Mouse (Mus musculus) myocyte (in vitro differentiated cells): Measurements from ENCODE around the gene Pacrg. TPM values are rescaled to one million over a fixed set of nuclear protein-coding genes. Genes with fewer than 3 reads are reported as not detected.

Source experiments
- H3K27me3 ChIP-seq: one replicate; pipeline ENCODE4 v1.6.1; 2011; ENCODE audit not compliant: control insufficient read depth, insufficient read depth, insufficient read length
- H3K36me3 ChIP-seq: one replicate; pipeline ENCODE4 v1.6.1; 2011; ENCODE audit not compliant: control insufficient read depth, insufficient read depth
- H3K4me2 ChIP-seq: one replicate; pipeline ENCODE4 v1.6.1; 2011; ENCODE audit warnings: low read depth, control low read depth
- H3K4me3 ChIP-seq: one replicate; pipeline ENCODE4 v1.5.1; 2011; ENCODE audit warnings: mild to moderate bottlenecking, control low read depth, moderate library complexity
- H3K79me2 ChIP-seq: one replicate; pipeline ENCODE4 v1.6.1; 2011; ENCODE audit not compliant: control insufficient read depth, insufficient read depth
- H3ac ChIP-seq: one replicate; pipeline ENCODE4 v1.6.1; 2011; ENCODE audit not compliant: control insufficient read depth, insufficient read length
- CEBPB ChIP-seq: IDR thresholded peaks from 2 replicates; pipeline ENCODE4 v1.6.1; 2011; ENCODE audit warnings: mild to moderate bottlenecking, moderate library complexity; ENCODE audit not compliant: poor library complexity, insufficient read depth, severe bottlenecking
- E2F4 ChIP-seq: IDR thresholded peaks from one replicate; pipeline ENCODE4 v1.6.1; 2011; ENCODE audit warnings: mild to moderate bottlenecking, control low read depth, moderate library complexity; ENCODE audit not compliant: insufficient read depth
- MAX ChIP-seq: IDR thresholded peaks from one replicate; pipeline ENCODE4 v1.6.1; 2011; ENCODE audit warnings: low read depth, mild to moderate bottlenecking, control low read depth
- MYOD1 ChIP-seq, 3 experiments: IDR thresholded peaks; one replicate each; pipeline ENCODE4 v1.6.1; 2011; ENCODE audit warnings: control low read depth in 2 of 3, low read depth in 2 of 3, mild to moderate bottlenecking in 2 of 3, moderate library complexity in 1 of 3; ENCODE audit not compliant: insufficient read length in 2 of 3, control insufficient read depth in 1 of 3
- MYOG ChIP-seq, 3 experiments: IDR thresholded peaks; one replicate each; pipeline ENCODE4 v1.6.1; 2011; ENCODE audit warnings: control low read depth in 2 of 3, low read depth in 2 of 3, mild to moderate bottlenecking in 2 of 3; ENCODE audit not compliant: insufficient read length in 2 of 3, control insufficient read depth in 1 of 3, insufficient read depth in 1 of 3
- POLR2A ChIP-seq: IDR thresholded peaks from one replicate; pipeline ENCODE4 v1.6.1; 2011; ENCODE audit warnings: low read depth, mild to moderate bottlenecking, control low read depth, moderate library complexity; ENCODE audit not compliant: insufficient read length
- POLR2AphosphoS2 ChIP-seq: IDR thresholded peaks from one replicate; pipeline ENCODE4 v1.6.1; 2011; ENCODE audit warnings: low read depth, control low read depth; ENCODE audit not compliant: insufficient read length
- REST ChIP-seq: IDR thresholded peaks from one replicate; pipeline ENCODE4 v1.6.1; 2011; ENCODE audit warnings: mild to moderate bottlenecking, control low read depth, moderate library complexity; ENCODE audit not compliant: insufficient read depth, insufficient read length
- SRF ChIP-seq: IDR thresholded peaks from one replicate; pipeline ENCODE4 v1.6.1; 2011; ENCODE audit warnings: low read depth; ENCODE audit not compliant: control insufficient read depth, insufficient read length
- TCF12 ChIP-seq: IDR thresholded peaks from one replicate; pipeline ENCODE4 v1.6.1; 2011; ENCODE audit warnings: mild to moderate bottlenecking, control low read depth; ENCODE audit not compliant: poor library complexity, insufficient read depth, severe bottlenecking
- TCF3 ChIP-seq: IDR thresholded peaks from one replicate; pipeline ENCODE4 v1.6.1; 2011; ENCODE audit warnings: low read depth, control low read depth; ENCODE audit not compliant: insufficient read length
- USF1 ChIP-seq: IDR thresholded peaks from one replicate; pipeline ENCODE4 v1.6.1; 2011; ENCODE audit warnings: low read depth, mild to moderate bottlenecking, control low read depth, moderate library complexity
- polyA plus RNA-seq: library from polyadenylated mRNA; unstranded; fragments of >200 nt; fragmentation: generic; extraction: Trizol; gene quantifications from one replicate; pipeline ENCODE4 v1.2.1, GENCODE M21; 2012; ENCODE audit warnings: missing spikeins

Gene Pacrg
- polyA plus RNA-seq, 1 experiment = 0.64 TPM

DNA sequence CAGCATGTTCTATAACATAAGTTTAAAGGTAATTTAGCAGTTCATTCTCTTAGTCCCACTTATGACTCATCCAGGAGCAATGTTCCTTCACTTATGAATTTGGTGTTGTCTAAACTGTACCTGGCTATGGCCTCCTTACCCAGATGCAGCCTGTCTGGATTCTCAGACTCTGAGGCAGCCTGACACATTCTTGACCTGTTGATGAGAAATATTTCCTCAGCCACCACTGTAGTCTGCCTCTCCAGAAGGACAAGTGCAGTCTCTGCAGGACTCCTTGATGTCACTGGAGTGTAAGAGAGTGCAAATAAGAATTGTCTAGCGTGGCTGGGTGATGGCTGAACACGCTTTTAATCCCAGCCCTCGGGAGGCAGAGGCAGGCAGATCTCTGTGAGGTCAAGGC is 373.0 kb downstream of the Pacrg start:
- Histone ChIP-seq H3K4me3 (no peak overlapping the region), H3K36me3 (no peaks in the 10 kb centered on the region), H3K27me3 (no peaks in the 10 kb centered on the region), H3K79me2 (no peaks in the 10 kb centered on the region), H3ac (no peak overlapping the region), H3K4me2 (no peak overlapping the region)
- TF ChIP-seq CEBPB = no peak

DNA sequence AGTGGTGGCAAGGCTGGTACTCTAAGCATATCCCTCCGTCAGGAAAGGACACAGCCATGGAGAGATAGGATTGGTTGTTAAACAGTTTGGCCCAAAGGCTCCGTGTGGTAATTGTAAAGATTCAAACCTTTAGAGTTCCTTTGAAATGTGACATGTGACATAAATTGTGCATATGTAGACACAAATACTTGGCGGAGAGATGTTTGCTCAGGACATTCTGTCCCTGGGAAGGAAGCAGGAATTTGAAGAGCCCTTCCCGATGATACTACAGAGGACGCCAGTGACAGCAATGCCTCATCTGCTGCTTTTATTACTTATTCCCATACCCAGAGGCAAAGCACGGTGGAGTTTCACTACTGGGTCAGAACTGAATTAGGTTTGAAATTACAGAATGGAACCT is 374.6 kb downstream of the Pacrg start:
- Histone ChIP-seq H3K4me2 (no peak overlapping the region), H3K79me2 (no peaks in the 10 kb centered on the region), H3ac (no peak overlapping the region), H3K36me3 (no peaks in the 10 kb centered on the region), H3K4me3 (no peak overlapping the region), H3K27me3 (no peaks in the 10 kb centered on the region)
- no peak for TF ChIP-seq MYOG (IDR thresholded peaks at IDR 0.05; ENCODE audit: control insufficient read depth in 1 of 3, insufficient read depth in 1 of 3, insufficient read length in 2 of 3, low read depth in 2 of 3)

DNA sequence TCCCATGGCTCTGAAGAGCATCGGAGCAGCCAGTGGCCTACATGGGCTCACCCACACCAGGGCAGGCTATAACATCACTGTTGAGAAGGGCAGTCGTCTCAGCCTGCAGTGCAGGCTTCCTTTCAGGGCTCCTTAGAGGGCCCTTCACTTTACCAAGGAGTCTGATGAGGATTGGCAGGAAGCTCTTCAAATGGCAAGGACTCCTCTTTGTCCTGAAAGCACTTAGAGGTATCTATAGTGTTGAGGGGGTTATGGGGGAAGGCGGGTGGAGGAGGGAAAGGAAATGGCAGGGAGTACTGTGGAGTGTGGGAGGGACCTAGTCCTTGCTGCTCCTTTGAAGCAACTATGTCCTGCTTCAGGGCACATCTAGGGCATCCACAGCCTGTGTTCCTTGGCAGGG is 375.4 kb downstream of the Pacrg start:
- no peak overlapping the region for H3K4me3 ChIP-seq
- no peak overlapping the region for H3K4me2 ChIP-seq
- no peaks in the 10 kb centered on the region for H3K27me3 ChIP-seq
- H3K36me3 ChIP-seq = no peaks in the 10 kb centered on the region
- no peak overlapping the region for H3ac ChIP-seq
- no peak for TF ChIP-seq SRF
- no peaks in the 10 kb centered on the region for H3K79me2 ChIP-seq

DNA sequence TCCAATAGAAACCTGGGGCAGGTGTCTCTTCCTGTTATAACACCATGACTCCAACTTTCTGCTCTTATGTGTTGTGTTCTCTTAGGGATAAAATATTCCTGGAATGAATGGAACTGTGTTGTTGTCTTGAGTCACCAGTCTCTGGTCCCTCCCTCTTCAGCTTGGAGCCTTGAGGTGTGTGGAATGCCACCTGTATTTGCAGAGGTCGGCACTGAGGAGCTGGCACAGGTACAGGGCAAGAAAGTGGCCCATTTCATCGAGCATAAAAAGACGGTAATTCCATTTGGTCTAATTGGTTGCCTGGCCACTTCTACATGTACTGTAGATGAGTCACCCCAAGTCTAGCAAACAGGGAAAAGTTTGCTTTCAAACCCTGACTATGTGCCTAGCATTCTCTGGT is 376.5 kb downstream of the Pacrg start:
- Histone ChIP-seq H3K36me3 (no peaks in the 10 kb centered on the region), H3K27me3 (no peaks in the 10 kb centered on the region), H3K4me3 (no peak overlapping the region), H3K4me2 (no peak overlapping the region), H3ac (no peak overlapping the region), H3K79me2 (no peaks in the 10 kb centered on the region)
- TF ChIP-seq USF1 (no peak), POLR2AphosphoS2 (no peak), CEBPB (no peak), POLR2A (no peak), TCF3 (no peak), SRF (no peak)

DNA sequence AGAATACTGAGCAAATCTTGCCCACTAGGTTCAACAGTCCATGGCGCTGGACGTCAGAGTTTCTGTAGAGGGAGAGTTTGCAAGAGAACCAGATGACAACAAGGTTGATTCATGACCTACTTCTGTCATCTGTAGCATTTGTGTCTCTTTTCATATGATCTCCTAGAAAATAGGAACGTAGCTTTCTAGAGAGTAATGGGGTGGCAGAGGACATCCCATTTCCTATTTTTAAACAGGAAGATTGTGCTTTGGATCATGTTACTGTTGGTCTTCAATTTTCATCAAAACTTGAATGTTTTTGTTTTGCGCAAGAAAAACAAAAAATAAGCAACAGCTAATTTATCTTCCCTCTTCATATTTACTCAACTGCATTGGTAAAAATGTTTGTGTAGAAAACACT is 379.2 kb downstream of the Pacrg start:
- no peak overlapping the region for H3K4me2 ChIP-seq
- no peaks in the 10 kb centered on the region for H3K36me3 ChIP-seq
- no peaks in the 10 kb centered on the region for H3K27me3 ChIP-seq
- H3K79me2 ChIP-seq = no peaks in the 10 kb centered on the region
- H3ac ChIP-seq = no peak overlapping the region
- no peak for TF ChIP-seq MYOD1 (IDR thresholded peaks at IDR 0.05; ENCODE audit: control insufficient read depth in 1 of 3, insufficient read length in 2 of 3, low read depth in 2 of 3)
- TF ChIP-seq POLR2A = no peak
- no peak for TF ChIP-seq REST
- TF ChIP-seq USF1 = no peak
- no peak for TF ChIP-seq CEBPB
- no peak for TF ChIP-seq MYOG (IDR thresholded peaks at IDR 0.05; ENCODE audit: control insufficient read depth in 1 of 3, insufficient read depth in 1 of 3, insufficient read length in 2 of 3, low read depth in 2 of 3)
- TF ChIP-seq SRF = no peak
- TF ChIP-seq MAX = no peak
- H3K4me3 ChIP-seq = no peak overlapping the region

DNA sequence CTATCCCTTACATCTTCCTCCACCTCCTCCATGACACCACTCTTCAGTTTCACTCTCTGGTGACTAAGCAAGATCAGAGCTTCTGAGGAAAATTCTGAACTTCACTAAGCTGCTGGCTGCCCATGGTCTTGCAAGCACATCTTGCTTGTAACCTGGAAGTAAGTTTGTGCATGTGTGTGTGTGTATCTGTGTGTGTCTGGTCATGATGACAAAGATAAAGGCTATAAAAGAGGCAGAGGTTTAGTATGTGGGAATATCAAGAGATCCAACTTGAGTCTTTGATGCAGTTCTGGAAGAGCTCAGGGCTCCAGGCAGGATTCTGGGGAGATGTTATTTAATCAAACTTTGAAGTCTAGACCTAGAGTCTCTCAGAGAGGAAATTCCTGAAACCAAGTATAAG is 381.4 kb downstream of the Pacrg start:
- Histone ChIP-seq H3K4me3 (no peak overlapping the region), H3K79me2 (no peaks in the 10 kb centered on the region), H3K27me3 (no peaks in the 10 kb centered on the region), H3ac (no peak overlapping the region), H3K36me3 (no peaks in the 10 kb centered on the region), H3K4me2 (no peak overlapping the region)
- no peak for TF ChIP-seq MAX
- TF ChIP-seq MYOD1 (IDR thresholded peaks at IDR 0.05; ENCODE audit: control insufficient read depth in 1 of 3, insufficient read length in 2 of 3, low read depth in 2 of 3) = no peak
- no peak for TF ChIP-seq MYOG (IDR thresholded peaks at IDR 0.05; ENCODE audit: control insufficient read depth in 1 of 3, insufficient read depth in 1 of 3, insufficient read length in 2 of 3, low read depth in 2 of 3)
- no peak for TF ChIP-seq POLR2AphosphoS2
- no peak for TF ChIP-seq SRF
- TF ChIP-seq CEBPB = no peak
- no peak for TF ChIP-seq USF1
- no peak for TF ChIP-seq E2F4
- no peak for TF ChIP-seq TCF3
- no peak for TF ChIP-seq TCF12
- no peak for TF ChIP-seq POLR2A
- no peak for TF ChIP-seq REST
